Mouse (Mus musculus): ENCODE data around the gene Rimklb. TPM values are rescaled to one million over a fixed set of nuclear protein-coding genes. Genes with fewer than 3 reads are reported as not detected.

The Rimklb gene
- not detected for polyA plus RNA-seq (2017; shearing (Covaris generic))

DNA sequence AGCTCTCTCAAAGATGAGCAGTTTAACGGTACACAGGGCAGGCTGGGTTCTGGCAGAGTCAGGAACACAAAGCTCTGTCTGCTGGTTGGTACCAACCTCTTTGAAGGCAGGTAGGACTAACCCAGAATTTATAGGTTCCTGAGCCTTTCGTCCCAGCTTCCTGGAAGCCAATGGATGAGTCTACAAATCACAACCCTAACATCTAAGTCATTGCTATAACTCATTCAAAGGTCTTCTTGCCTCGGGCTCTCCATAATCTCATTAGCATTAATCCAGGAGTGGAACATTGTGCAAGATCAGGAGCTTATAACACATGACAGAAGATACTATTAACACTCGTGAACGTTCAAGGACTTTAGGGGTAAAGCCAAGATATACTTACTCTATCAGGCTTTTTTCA is at the start of gene Rimklb:
Gene Rimklb (minus strand): TSS at position 101 of the 400 bp plus-strand sequence.

GRCm38 (mm10) chr6:122505545-122505944 is 7.0 kb upstream of the Rimklb start, which contains the start of gene Mfap5:
TSS of gene Mfap5 (plus strand) at chr6:122505845.

Other genes starting within 250 kb of the Rimklb start
- gene Klrg1, start 215.9 kb downstream of the Rimklb start, polyA plus RNA-seq (2017; shearing (Covaris generic)), result 100 to 1,000 TPM in 1 of 2 experiments, 10 to 100 TPM in 1; 17.3 to 308 TPM
- 100 to 1,000 TPM; 163 to 309 TPM for gene M6pr, start 190.0 kb downstream of the Rimklb start, polyA plus RNA-seq (2017; shearing (Covaris generic))
- 10 to 100 TPM; 12.2 to 12.8 TPM for gene Phc1, start 158.2 kb downstream of the Rimklb start, polyA plus RNA-seq (2017; shearing (Covaris generic))
- gene Mfap5, start 7.1 kb upstream of the Rimklb start, polyA plus RNA-seq (2017; shearing (Covaris generic)), result under 1 TPM in 1 of 2 experiments, not detected in 1; 0.48 TPM
- gene Aicda, start 55.0 kb upstream of the Rimklb start, polyA plus RNA-seq (2017; shearing (Covaris generic)), result under 1 TPM in 1 of 2 experiments, not detected in 1; 0.59 TPM
- 10 to 100 TPM; 13.4 to 18.3 TPM for gene Apobec1, start 103.7 kb upstream of the Rimklb start, polyA plus RNA-seq (2017; shearing (Covaris generic))
- under 1 TPM; 0.12 to 0.55 TPM for gene Gdf3, start 111.3 kb upstream of the Rimklb start, polyA plus RNA-seq (2017; shearing (Covaris generic))
- gene Dppa3, start 127.6 kb upstream of the Rimklb start, polyA plus RNA-seq (2017; shearing (Covaris generic)), result not detected
- not detected for gene Nanog, start 208.7 kb upstream of the Rimklb start, polyA plus RNA-seq (2017; shearing (Covaris generic))